Comparison of ENCODE assay signal across 7 mouse cellular contexts in the genomic region with DNA sequence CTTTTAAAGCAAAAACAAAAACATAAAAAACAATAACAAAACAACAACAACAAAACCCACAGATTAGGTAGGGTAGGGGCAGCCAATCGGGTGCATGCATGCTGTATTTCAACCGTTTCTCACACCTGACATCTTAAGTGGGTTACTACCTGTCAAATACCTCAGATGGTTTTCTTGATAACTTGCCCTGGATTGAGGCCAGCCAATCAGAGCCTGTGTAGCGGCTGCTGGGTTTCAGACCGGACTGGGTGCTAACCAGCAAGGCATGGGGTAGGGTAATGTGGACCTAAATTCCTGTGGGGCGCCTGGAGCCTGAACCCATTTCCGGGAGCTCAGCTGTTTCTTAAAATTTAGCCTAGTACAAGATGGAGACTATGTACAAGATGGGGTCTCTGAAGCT. TPM values are rescaled to one million over a fixed set of nuclear protein-coding genes. Genes with fewer than 3 reads are reported as not detected.
A peak's percentile ranks its signal among the peaks of the same experiment; 100 is the strongest.
DNase-seq lines count a peak whose midpoint lies in the region; ATAC-seq lines count a peak whose summit lies in the region.

No protein-coding gene starts in this region.

- H3K4me1 ChIP-seq in lung, embryonic 15.5 days: peaks cover 3% of the 10 kb centered on the region
- peaks cover 5% of the 10 kb centered on the region; the same call in 1 of the 2 replicates for H3K4me1 ChIP-seq in forebrain, embryonic 16.5 days (replicated peaks; ENCODE audit: control insufficient read depth, insufficient read depth, low read length)
- H3K4me1 ChIP-seq in stomach, embryonic 14.5 days (ENCODE audit: control insufficient read depth, insufficient read depth, low read length): peaks cover 3% of the 10 kb centered on the region; the same call in 1 of the 2 replicates

- peak overlapping the region; percentile 39; the same call in 1 of the 2 replicates for H3K4me3 ChIP-seq in lung, embryonic 15.5 days
- peak overlapping the region; percentile 46 for H3K4me3 ChIP-seq in forebrain, embryonic 16.5 days (replicated peaks; ENCODE audit: low read length)
- peak overlapping the region; percentile 41; the same call in 1 of the 2 replicates for H3K4me3 ChIP-seq in stomach, embryonic 14.5 days (ENCODE audit: low read depth, low read length)

- WGBS in lung, embryonic 15.5 days: 27% methylated on average over 6 of the region's 6 CpGs
- 24% methylated on average over 6 of the region's 6 CpGs for WGBS in forebrain, embryonic 16.5 days
- 36% methylated on average over 6 of the region's 6 CpGs for WGBS in stomach, embryonic 14.5 days

- no peak overlapping the region for H3K27ac ChIP-seq in lung, embryonic 15.5 days
- H3K27ac ChIP-seq in forebrain, embryonic 16.5 days (ENCODE audit: low read length): no peak overlapping the region
- no peak overlapping the region for H3K27ac ChIP-seq in stomach, embryonic 14.5 days (ENCODE audit: low read length)

- DNase-seq in lung, postnatal 10 days: no peak
- DNase-seq in kidney, postnatal 25 days: peak; percentile 31 to 60
- no peak for DNase-seq in left cerebral cortex, adult 8-10 months (ENCODE audit: low spot score in 2 of 2)
- no peak for DNase-seq in urinary bladder, postnatal 4 days (ENCODE audit: low spot score in 2 of 2)

- H3K36me3 ChIP-seq in lung, embryonic 15.5 days: no peaks in the 10 kb centered on the region
- no peaks in the 10 kb centered on the region for H3K36me3 ChIP-seq in forebrain, embryonic 16.5 days (ENCODE audit: control insufficient read depth, insufficient read depth)
- no peaks in the 10 kb centered on the region for H3K36me3 ChIP-seq in stomach, embryonic 14.5 days (ENCODE audit: control insufficient read depth, insufficient read depth, low read length)

- H3K9ac ChIP-seq in lung, embryonic 15.5 days: no peak overlapping the region
- H3K9ac ChIP-seq in forebrain, embryonic 16.5 days (replicated peaks; ENCODE audit: low read depth, low read length): no peak overlapping the region
- H3K9ac ChIP-seq in stomach, embryonic 14.5 days (replicated peaks; ENCODE audit: low read depth, low read length): no peak overlapping the region

- no peak for ATAC-seq in lung, embryonic 15.5 days (ENCODE audit: borderline replicate concordance, extremely low read depth, low FRiP score, low TSS enrichment)
- no peak for ATAC-seq in forebrain, embryonic 16.5 days
- no peak for ATAC-seq in stomach, embryonic 14.5 days (ENCODE audit: insufficient number of reproducible peaks, insufficient read depth, low FRiP score, low read depth)

- H3K27me3 ChIP-seq in lung, embryonic 15.5 days: peaks cover 36% of the 10 kb centered on the region
- H3K27me3 ChIP-seq in forebrain, embryonic 16.5 days (replicated peaks; ENCODE audit: control insufficient read depth, insufficient read depth, low read length): peaks cover 14% of the 10 kb centered on the region
- peaks cover 12% of the 10 kb centered on the region; the same call in 1 of the 2 replicates for H3K27me3 ChIP-seq in stomach, embryonic 14.5 days (ENCODE audit: control insufficient read depth, insufficient read depth, low read length)

- H3K4me2 ChIP-seq in lung, embryonic 15.5 days: peak overlapping the region; percentile 58
- peak overlapping the region; percentile 47 for H3K4me2 ChIP-seq in forebrain, embryonic 16.5 days (ENCODE audit: low read length)
- peak overlapping the region; percentile 54 for H3K4me2 ChIP-seq in stomach, embryonic 14.5 days (replicated peaks; ENCODE audit: low read depth, low read length)

- no peaks in the 10 kb centered on the region for H3K9me3 ChIP-seq in lung, embryonic 15.5 days
- no peaks in the 10 kb centered on the region for H3K9me3 ChIP-seq in forebrain, embryonic 16.5 days (ENCODE audit: control insufficient read depth, low read length)
- no peaks in the 10 kb centered on the region for H3K9me3 ChIP-seq in stomach, embryonic 14.5 days (ENCODE audit: control insufficient read depth, low read depth, low read length)

RNA-seq across cellular contexts. Expression of gene Zbtb8b, which starts 0.5 kb away (rescaled TPM):
- 2.2 and 3.1 TPM in 2 replicates for polyA plus RNA-seq in lung, embryonic 15.5 days (2015; fragmentation: Nextera tagmentation; extraction: Ambion mirVana)
- 7.4 and 9.9 TPM in 2 replicates for polyA plus RNA-seq in forebrain, embryonic 16.5 days (2015; fragmentation: Nextera tagmentation; extraction: Ambion mirVana)
- 1.1 and 2.2 TPM in 2 replicates for polyA plus RNA-seq in stomach, embryonic 14.5 days (2014; fragmentation: Nextera tagmentation; extraction: Ambion mirVana)
- total RNA-seq in left cerebral cortex, adult 8-10 months (2022): 1 to 10 TPM; 4.6 to 5.2 (median 4.8) TPM

RNA-seq across cellular contexts. Expression of gene Bsdc1, which starts 20.2 kb away (rescaled TPM):
- 23.1 and 24.2 TPM in 2 replicates for polyA plus RNA-seq in lung, embryonic 15.5 days (2015; fragmentation: Nextera tagmentation; extraction: Ambion mirVana)
- 43.7 and 46.8 TPM in 2 replicates for polyA plus RNA-seq in forebrain, embryonic 16.5 days (2015; fragmentation: Nextera tagmentation; extraction: Ambion mirVana)
- 25.6 and 25.7 TPM in 2 replicates for polyA plus RNA-seq in stomach, embryonic 14.5 days (2014; fragmentation: Nextera tagmentation; extraction: Ambion mirVana)
- total RNA-seq in left cerebral cortex, adult 8-10 months (2022): 10 to 100 TPM; 54.0 to 70.8 (median 55.5) TPM

RNA-seq across cellular contexts. Expression of gene Tssk3, which starts 49.7 kb away (rescaled TPM):
- not detected in 2 replicates for polyA plus RNA-seq in lung, embryonic 15.5 days (2015; fragmentation: Nextera tagmentation; extraction: Ambion mirVana)
- polyA plus RNA-seq in forebrain, embryonic 16.5 days (2015; fragmentation: Nextera tagmentation; extraction: Ambion mirVana): 0.51 and 0.76 TPM in 2 replicates
- polyA plus RNA-seq in stomach, embryonic 14.5 days (2014; fragmentation: Nextera tagmentation; extraction: Ambion mirVana): not detected in 2 replicates
- under 1 TPM; 0.38 to 0.60 (median 0.46) TPM for total RNA-seq in left cerebral cortex, adult 8-10 months (2022)

RNA-seq across cellular contexts. Expression of gene Fam229a, which starts 49.8 kb away (rescaled TPM):
- not detected in 2 replicates for polyA plus RNA-seq in lung, embryonic 15.5 days (2015; fragmentation: Nextera tagmentation; extraction: Ambion mirVana)
- 0.39 TPM in 1 of 2 replicates, not detected in the other for polyA plus RNA-seq in forebrain, embryonic 16.5 days (2015; fragmentation: Nextera tagmentation; extraction: Ambion mirVana)
- polyA plus RNA-seq in stomach, embryonic 14.5 days (2014; fragmentation: Nextera tagmentation; extraction: Ambion mirVana): not detected in 2 replicates
- not detected for total RNA-seq in left cerebral cortex, adult 8-10 months (2022)

Comparison
In these comparisons a context has a peak if more than half of its experiments do, and no peak if none do; other contexts are left out.
1. DNase-seq: peak in kidney, postnatal 25 days (2 of 2); none in lung, postnatal 10 days (single experiment), left cerebral cortex, adult 8-10 months (0 of 2) and urinary bladder, postnatal 4 days (0 of 2).
2. Peak in every context shown above with its lines, with median percentiles within 50 percentile points of each other: H3K4me2 ChIP-seq and H3K4me3 ChIP-seq.